Mouse (Mus musculus) myocyte (in vitro differentiated cells): ENCODE results near the gene H2-Q7. TPM values are rescaled to one million over a fixed set of nuclear protein-coding genes. Genes with fewer than 3 reads are reported as not detected.
"Not testable (repeated sequence)": the region's sequence is repeated elsewhere in the genome, so short reads cannot be mapped to it uniquely, and the experiment has no call there.

ENCODE experiments used
- H3K27me3 ChIP-seq: one replicate; pipeline ENCODE4 v1.6.1; 2011; ENCODE audit not compliant: control insufficient read depth, insufficient read depth, insufficient read length
- H3K36me3 ChIP-seq: one replicate; pipeline ENCODE4 v1.6.1; 2011; ENCODE audit not compliant: control insufficient read depth, insufficient read depth
- H3K4me2 ChIP-seq: one replicate; pipeline ENCODE4 v1.6.1; 2011; ENCODE audit warnings: low read depth, control low read depth
- H3K4me3 ChIP-seq: one replicate; pipeline ENCODE4 v1.5.1; 2011; ENCODE audit warnings: mild to moderate bottlenecking, control low read depth, moderate library complexity
- H3K79me2 ChIP-seq: one replicate; pipeline ENCODE4 v1.6.1; 2011; ENCODE audit not compliant: control insufficient read depth, insufficient read depth
- H3ac ChIP-seq: one replicate; pipeline ENCODE4 v1.6.1; 2011; ENCODE audit not compliant: control insufficient read depth, insufficient read length
- polyA plus RNA-seq: library from polyadenylated mRNA; unstranded; fragments of >200 nt; fragmentation: generic; extraction: Trizol; gene quantifications from one replicate; pipeline ENCODE4 v1.2.1, GENCODE M21; 2012; ENCODE audit warnings: missing spikeins

Gene H2-Q7
- polyA plus RNA-seq, 1 experiment = 0.06 TPM

- not testable (repeated sequence) for H3ac ChIP-seq, H3K4me3 ChIP-seq, H3K4me2 ChIP-seq, H3K79me2 ChIP-seq, H3K36me3 ChIP-seq, H3K27me3 ChIP-seq
Observed at GRCm38 (mm10) chr17:35420206-35420810, 18.6 kb upstream of the H2-Q7 start.

GRCm38 (mm10) chr17:35421331-35421730 is 17.6 kb upstream of the H2-Q7 start:
- H3ac ChIP-seq, H3K27me3 ChIP-seq, H3K36me3 ChIP-seq, H3K4me3 ChIP-seq, H3K79me2 ChIP-seq, H3K4me2 ChIP-seq: not testable (repeated sequence)

GRCm38 (mm10) chr17:35422360-35422759 is 16.6 kb upstream of the H2-Q7 start:
- not testable (repeated sequence) for H3K4me3 ChIP-seq, H3K79me2 ChIP-seq, H3ac ChIP-seq, H3K36me3 ChIP-seq, H3K4me2 ChIP-seq, H3K27me3 ChIP-seq

GRCm38 (mm10) chr17:35423131-35423810 is 15.7 kb upstream of the H2-Q7 start:
- not testable (repeated sequence) for H3K36me3 ChIP-seq, H3K27me3 ChIP-seq, H3ac ChIP-seq

GRCm38 (mm10) chr17:35424106-35424505 is 14.8 kb upstream of the H2-Q7 start:
- H3ac ChIP-seq, H3K4me3 ChIP-seq, H3K79me2 ChIP-seq, H3K4me2 ChIP-seq, H3K27me3 ChIP-seq, H3K36me3 ChIP-seq: not testable (repeated sequence)

More at GRCm38 (mm10) chr17:35423131-35423810, 15.7 kb upstream of the H2-Q7 start:
- H3K79me2 ChIP-seq, H3K4me2 ChIP-seq, H3K4me3 ChIP-seq: not testable (repeated sequence)

GRCm38 (mm10) chr17:35424624-35425416 is 14.1 kb upstream of the H2-Q7 start, which contains the start of gene H2-Q6:
H2-Q6 (plus strand) TSS chr17:35424850.
- not testable (repeated sequence) for H3K79me2 ChIP-seq, H3ac ChIP-seq, H3K4me2 ChIP-seq, H3K4me3 ChIP-seq, H3K36me3 ChIP-seq, H3K27me3 ChIP-seq

- not testable (repeated sequence) for H3K36me3 ChIP-seq, H3K79me2 ChIP-seq, H3K4me3 ChIP-seq, H3K27me3 ChIP-seq, H3K4me2 ChIP-seq, H3ac ChIP-seq
Observed at GRCm38 (mm10) chr17:35425474-35425873, 13.5 kb upstream of the H2-Q7 start.

GRCm38 (mm10) chr17:35428883-35429282 is 10.1 kb upstream of the H2-Q7 start:
- H3K27me3 ChIP-seq, H3K4me3 ChIP-seq, H3K4me2 ChIP-seq, H3K79me2 ChIP-seq, H3ac ChIP-seq, H3K36me3 ChIP-seq: not testable (repeated sequence)

GRCm38 (mm10) chr17:35430671-35431070 is 8.3 kb upstream of the H2-Q7 start:
- not testable (repeated sequence) for H3K4me2 ChIP-seq, H3K36me3 ChIP-seq, H3K4me3 ChIP-seq, H3K79me2 ChIP-seq, H3K27me3 ChIP-seq, H3ac ChIP-seq

- not testable (repeated sequence) for H3K36me3 ChIP-seq, H3K27me3 ChIP-seq, H3K4me2 ChIP-seq, H3ac ChIP-seq, H3K4me3 ChIP-seq, H3K79me2 ChIP-seq
Observed at GRCm38 (mm10) chr17:35432167-35432566, 6.8 kb upstream of the H2-Q7 start.

- H3K4me2 ChIP-seq, H3K79me2 ChIP-seq, H3ac ChIP-seq, H3K27me3 ChIP-seq, H3K36me3 ChIP-seq, H3K4me3 ChIP-seq: not testable (repeated sequence)
Observed at GRCm38 (mm10) chr17:35434836-35435235, 4.1 kb upstream of the H2-Q7 start.

- not testable (repeated sequence) for H3K4me3 ChIP-seq, H3K36me3 ChIP-seq, H3K27me3 ChIP-seq, H3K79me2 ChIP-seq, H3K4me2 ChIP-seq, H3ac ChIP-seq
Observed at GRCm38 (mm10) chr17:35435577-35435976, 3.4 kb upstream of the H2-Q7 start.
